Mouse (Mus musculus) right cerebral cortex, postnatal 10 days (tissue): ENCODE measurements around the gene Gm11567.
A peak's percentile ranks its signal among the peaks of the same experiment; 100 is the strongest.
"Not testable (repeated sequence)": the region's sequence is repeated elsewhere in the genome, so short reads cannot be mapped to it uniquely, and the experiment has no call there.

Experiments used
- DNase-seq, 2 experiments: peaks; one replicate each; pipeline ENCODE4 v3.0.0; 2021; ENCODE audit warnings: low spot score in 2 of 2

The Gm11567 gene

DNA sequence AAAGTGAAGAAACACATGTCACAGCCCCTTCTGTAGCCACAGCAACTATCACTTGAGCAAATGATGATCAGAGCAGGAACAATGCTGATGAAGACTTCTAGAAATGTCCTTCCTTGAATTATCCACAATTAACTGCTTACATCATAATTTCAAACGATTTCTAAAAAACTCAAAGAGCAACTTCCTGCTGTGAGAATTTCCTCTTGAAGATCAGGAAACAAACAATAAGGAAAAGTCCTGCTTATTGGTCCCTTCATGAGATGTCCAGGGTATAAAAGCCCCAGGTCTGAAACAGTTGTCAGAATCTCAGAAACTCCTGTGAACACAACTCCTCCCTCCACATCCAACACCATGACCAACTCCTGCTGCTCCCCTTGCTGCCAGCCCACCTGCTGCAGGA is at the start of gene Gm11567:
Gm11567 (plus strand) TSS at position 301 of the 400 bp plus-strand sequence.
- DNase-seq: not testable (repeated sequence)

DNA sequence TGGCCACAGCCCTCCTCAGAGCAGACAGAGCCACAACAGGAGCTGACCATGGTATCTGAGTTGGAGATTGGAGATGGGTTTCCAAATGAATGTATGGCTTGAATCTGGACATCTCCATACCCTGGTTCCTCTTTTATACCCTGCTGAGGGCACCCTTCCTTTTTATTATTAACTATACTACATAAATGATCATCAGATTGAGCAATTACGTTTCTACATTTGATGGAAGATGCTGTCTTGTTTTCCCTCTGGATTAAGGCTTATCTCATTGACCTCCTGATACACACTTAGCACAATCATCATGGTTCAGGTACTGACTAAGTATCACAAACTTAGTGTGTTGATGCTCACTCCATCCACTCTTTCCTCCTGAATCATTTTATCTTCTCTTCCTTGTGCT is 41.0 kb upstream of the Gm11567 start, which contains the start of gene 2300003K06Rik:
2300003K06Rik (minus strand) TSS at position 101 of the 400 bp plus-strand sequence.
- DNase-seq: no peak

DNA sequence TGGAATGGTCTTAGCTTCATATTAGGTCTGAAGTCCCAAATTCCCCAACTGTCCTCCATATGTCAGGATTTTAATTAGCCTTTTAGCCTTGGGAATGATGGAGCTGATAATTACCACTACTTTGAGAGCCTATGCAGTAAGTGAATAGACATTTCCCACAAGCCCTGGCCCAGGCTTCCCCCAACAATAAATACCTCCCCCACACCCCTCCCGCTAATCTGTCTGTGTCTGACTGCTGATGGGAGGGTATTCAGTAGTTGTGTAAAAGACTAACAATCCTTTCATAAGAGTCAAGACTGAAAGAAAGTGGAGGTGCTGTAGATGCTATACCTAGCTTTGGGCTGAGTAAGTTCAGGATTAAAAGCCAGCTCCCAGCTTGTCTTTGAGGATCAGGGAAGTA is 36.8 kb upstream of the Gm11567 start:
- DNase-seq: no peak

DNA sequence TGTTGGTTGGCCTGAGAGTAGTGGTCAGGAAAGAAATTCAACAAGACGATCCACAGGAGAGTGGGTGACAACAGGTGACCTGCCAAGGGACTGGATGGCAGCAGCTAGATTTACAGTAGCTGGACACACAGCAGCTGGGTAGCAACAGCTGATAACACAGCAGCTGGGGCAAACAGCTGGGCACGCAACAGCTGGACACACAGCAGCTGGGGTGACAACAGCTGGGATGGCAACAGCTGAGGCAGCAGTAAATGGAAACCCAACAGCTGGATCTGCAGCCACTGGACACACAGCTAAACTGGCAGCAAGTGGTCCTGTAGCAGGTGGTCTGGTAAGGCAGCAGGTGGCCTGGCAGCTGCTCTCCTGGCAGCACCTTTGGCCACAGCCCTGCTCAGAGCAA is 32.2 kb upstream of the Gm11567 start:
- no peak for DNase-seq

DNA sequence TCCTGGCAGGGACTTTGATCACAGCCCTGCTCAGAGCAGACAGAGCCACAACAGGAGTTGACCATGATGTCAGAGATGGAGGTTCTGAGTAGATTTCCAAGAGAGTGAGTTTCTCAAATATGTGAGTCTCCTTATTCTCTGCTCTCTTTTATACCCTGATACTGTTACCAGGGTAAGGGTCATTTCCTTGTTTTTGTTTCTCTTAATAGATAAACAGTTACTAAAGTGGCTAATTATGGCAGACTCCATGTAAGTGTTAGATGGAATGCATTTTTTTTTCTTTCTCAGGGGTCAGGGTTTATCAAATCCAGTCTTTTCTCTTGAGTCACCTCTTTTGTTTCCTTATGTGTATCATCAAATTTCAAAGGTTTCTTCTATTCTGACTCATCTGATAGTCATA is 27.5 kb upstream of the Gm11567 start, which contains the start of gene Krtap4-16:
Krtap4-16 (minus strand) TSS at position 101 of the 400 bp plus-strand sequence.
- no peak for DNase-seq

- peak in 1 of 2 experiments; percentile 30 for DNase-seq
These were observed 24.9 kb upstream of the Gm11567 start for GRCm38 (mm10) chr11:99854121-99854520.

GRCm38 (mm10) chr11:99857617-99858016 is 21.4 kb upstream of the Gm11567 start, which contains the start of gene Gm11568:
Gene Gm11568, plus strand, starts transcription at chr11:99857917.
- no peak for DNase-seq

DNA sequence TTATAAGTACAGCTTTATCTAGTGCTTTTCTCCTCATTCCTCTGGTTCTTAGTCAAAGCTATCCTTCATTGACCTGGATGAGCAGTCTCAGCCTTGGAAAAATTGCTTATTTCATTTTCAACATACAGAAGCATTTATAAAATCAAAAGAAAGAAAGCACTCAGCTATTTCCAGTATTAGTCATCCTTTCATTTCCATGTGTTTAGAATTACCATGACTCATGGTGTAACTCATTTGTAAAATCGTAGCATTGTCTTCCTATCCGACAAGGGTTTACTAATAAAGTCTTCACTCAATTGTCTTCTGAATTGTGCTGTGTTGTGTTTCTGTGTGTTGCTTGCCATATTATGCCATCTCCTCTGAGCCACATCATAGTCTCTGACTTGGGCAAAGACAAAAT is 20.2 kb upstream of the Gm11567 start:
- no peak for DNase-seq

- not testable (repeated sequence) for DNase-seq
These were observed 14.8 kb upstream of the Gm11567 start, which contains the start of gene Gm11559 for GRCm38 (mm10) chr11:99864176-99864575. Gene Gm11559, plus strand, starts transcription at chr11:99864476.

DNA sequence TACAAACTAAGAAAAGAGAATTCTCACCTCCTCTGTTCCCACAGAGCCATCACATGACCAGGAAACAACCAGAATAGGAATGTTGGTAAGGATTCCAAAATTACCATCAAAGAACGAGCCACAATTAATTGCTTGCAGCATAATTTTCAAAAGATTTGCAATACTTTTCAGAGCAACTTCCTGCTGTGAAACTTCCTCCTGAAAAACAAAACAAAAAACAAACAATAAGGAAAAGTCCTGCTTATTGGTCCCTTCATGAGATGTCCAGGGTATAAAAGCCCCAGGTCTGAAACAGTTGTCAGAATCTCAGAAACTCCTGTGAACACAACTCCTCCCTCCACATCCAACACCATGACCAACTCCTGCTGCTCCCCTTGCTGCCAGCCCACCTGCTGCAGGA is 5.9 kb upstream of the Gm11567 start, which contains the start of gene Krtap9-1:
Krtap9-1 (plus strand) TSS at position 301 of the 400 bp plus-strand sequence.
- DNase-seq: not testable (repeated sequence)

DNA sequence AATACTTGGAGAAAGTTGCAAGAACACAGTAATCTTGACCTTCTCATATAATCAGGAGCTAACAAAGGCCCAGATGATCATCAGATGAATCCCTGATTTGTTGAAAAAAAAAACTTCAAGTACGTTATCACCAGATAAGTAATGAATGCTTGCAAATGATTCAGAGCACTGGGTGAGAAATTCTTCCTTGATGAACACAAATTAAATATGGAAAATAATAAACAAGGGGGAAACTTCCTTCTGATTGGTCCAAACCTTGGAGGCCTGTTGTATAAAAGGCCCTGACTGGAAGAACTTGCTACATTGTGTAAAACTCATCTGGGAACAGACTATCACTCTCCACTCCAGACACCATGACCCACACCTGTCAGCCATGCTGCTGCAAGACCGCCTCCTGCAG is 28.6 kb downstream of the Gm11567 start, which contains the start of gene Krtap31-1:
Krtap31-1 (plus strand) TSS at position 301 of the 400 bp plus-strand sequence.
- no peak for DNase-seq

GRCm38 (mm10) chr11:99914451-99914850 is 35.5 kb downstream of the Gm11567 start, which contains the start of gene Gm11565:
Gene Gm11565, plus strand, starts transcription at chr11:99914751.
- no peak for DNase-seq
